Mouse (Mus musculus) liver, embryonic 16.5 days (tissue): ENCODE results near the gene Scp2. TPM values are rescaled to one million over a fixed set of nuclear protein-coding genes. Genes with fewer than 3 reads are reported as not detected.

Experiments used
- ATAC-seq: fragments of 200-750 bp; cut with Nextera tagmentation; 2 replicates; pipeline ENCODE4 v1.8.0; 2017; ENCODE audit warnings: low read depth, mild to moderate bottlenecking, moderate number of reproducible peaks, moderate library complexity
- H3K27ac ChIP-seq: fragments of 300-500 bp; sonication (generic); 2 replicates; pipeline ENCODE4 v1.5.1; 2014; ENCODE audit warnings: mild to moderate bottlenecking, low read length
- H3K27me3 ChIP-seq: fragments of 300-500 bp; sonication (generic); 2 replicates; pipeline ENCODE4 v1.6.1; 2014; ENCODE audit warnings: low read depth, low read length, mixed read lengths; ENCODE audit not compliant: control insufficient read depth, insufficient read depth
- H3K36me3 ChIP-seq: fragments of 300-500 bp; sonication (generic); 2 replicates; pipeline ENCODE4 v1.6.1; 2014; ENCODE audit warnings: mild to moderate bottlenecking; ENCODE audit not compliant: control insufficient read depth, insufficient read depth
- H3K4me1 ChIP-seq: fragments of 300-500 bp; sonication (generic); 2 replicates; pipeline ENCODE4 v1.6.1; 2014; ENCODE audit warnings: low read depth, low read length, mixed read lengths; ENCODE audit not compliant: control insufficient read depth
- H3K4me2 ChIP-seq: fragments of 300-500 bp; sonication (generic); 2 replicates; pipeline ENCODE4 v1.6.1; 2014; ENCODE audit warnings: low read depth, low read length, mixed read lengths
- H3K4me3 ChIP-seq: fragments of 300-500 bp; sonication (generic); 2 replicates; pipeline ENCODE4 v1.5.1; 2014; ENCODE audit warnings: low read depth, mild to moderate bottlenecking, low read length
- H3K9ac ChIP-seq: fragments of 300-500 bp; sonication (generic); 2 replicates; pipeline ENCODE4 v1.6.1; 2014; ENCODE audit warnings: low read depth, low read length
- H3K9me3 ChIP-seq: fragments of 300-500 bp; sonication (generic); replicated peaks from 2 replicates; pipeline ENCODE4 v1.6.1; 2016; ENCODE audit warnings: low read length; ENCODE audit not compliant: control insufficient read depth
- WGBS: fragments of 180-500 bp; shearing (Covaris S2); extraction: QIAGEN DNeasy Blood & Tissue Kit; methylation state at CpG from one replicate; pipeline ENCODE4 v1.1.7; 2014; ENCODE audit not compliant: insufficient replicate concordance; 5-methylcytosine and 5-hydroxymethylcytosine counted together
- polyA plus RNA-seq: library from polyadenylated mRNA; unstranded; fragments of >200 nt; fragmentation: Nextera tagmentation; extraction: Ambion mirVana; gene quantifications from 2 replicates; pipeline ENCODE4 v1.2.1, GENCODE M21; 2015

Scp2 gene
- polyA plus RNA-seq, 1 experiment from 2014 or later, result 427 TPM

- no peak overlapping the region for H3K4me2 ChIP-seq
- H3K9ac ChIP-seq, result no peak overlapping the region
- peaks cover 16% of the 10 kb centered on the region for H3K36me3 ChIP-seq
- no peak for ATAC-seq
- H3K27ac ChIP-seq, result no peak overlapping the region
- H3K4me3 ChIP-seq, result no peak overlapping the region
- H3K9me3 ChIP-seq, result peaks cover 2% of the 10 kb centered on the region
- H3K4me1 ChIP-seq, result peaks cover 5% of the 10 kb centered on the region
- 80% methylated on average over 4 of the region's 4 CpGs for WGBS
- H3K27me3 ChIP-seq, result no peaks in the 10 kb centered on the region
Observed at GRCm38 (mm10) chr4:108060774-108061173, 84.0 kb downstream of the Scp2 start.

- peaks cover 25% of the 10 kb centered on the region for H3K36me3 ChIP-seq
- 84% methylated on average over 19 of the region's 19 CpGs for WGBS
- H3K4me2 ChIP-seq, result no peak overlapping the region
- no peak for ATAC-seq
- H3K4me3 ChIP-seq, result no peak overlapping the region
- no peaks in the 10 kb centered on the region for H3K4me1 ChIP-seq
- no peaks in the 10 kb centered on the region for H3K27me3 ChIP-seq
- no peak overlapping the region for H3K27ac ChIP-seq
- peaks cover 2% of the 10 kb centered on the region for H3K9me3 ChIP-seq
- no peak overlapping the region for H3K9ac ChIP-seq
Observed at GRCm38 (mm10) chr4:108059601-108060379, 85.0 kb downstream of the Scp2 start.

GRCm38 (mm10) chr4:108058166-108058565, 86.6 kb downstream of the Scp2 start:
- Histone ChIP-seq H3K27ac (no peak overlapping the region), H3K4me1 (no peaks in the 10 kb centered on the region), H3K27me3 (no peaks in the 10 kb centered on the region), H3K4me3 (no peak overlapping the region), H3K4me2 (no peak overlapping the region), H3K9ac (no peak overlapping the region), H3K9me3 (peaks cover 2% of the 10 kb centered on the region), H3K36me3 (peaks cover 33% of the 10 kb centered on the region)
- WGBS, result 66% methylated on average over 10 of the region's 10 CpGs
- no peak for ATAC-seq

GRCm38 (mm10) chr4:108057247-108057646, 87.6 kb downstream of the Scp2 start:
- no peak overlapping the region for H3K9ac ChIP-seq
- no peaks in the 10 kb centered on the region; the same call in 1 of the 2 replicates for H3K9me3 ChIP-seq
- H3K27me3 ChIP-seq, result no peaks in the 10 kb centered on the region
- no peak overlapping the region for H3K4me3 ChIP-seq
- H3K4me1 ChIP-seq, result peaks cover 3% of the 10 kb centered on the region; the same call in 1 of the 2 replicates
- no peak overlapping the region for H3K27ac ChIP-seq
- peaks cover 30% of the 10 kb centered on the region for H3K36me3 ChIP-seq
- H3K4me2 ChIP-seq, result no peak overlapping the region
- WGBS, result 79% methylated on average over 2 of the region's 2 CpGs
- no peak for ATAC-seq

GRCm38 (mm10) chr4:108055873-108056272, 88.9 kb downstream of the Scp2 start:
- H3K36me3 ChIP-seq, result peaks cover 27% of the 10 kb centered on the region
- no peaks in the 10 kb centered on the region for H3K9me3 ChIP-seq
- 88% methylated on average over 10 of the region's 10 CpGs for WGBS
- H3K27me3 ChIP-seq, result no peaks in the 10 kb centered on the region
- no peak overlapping the region for H3K27ac ChIP-seq
- no peak overlapping the region for H3K9ac ChIP-seq
- no peak overlapping the region for H3K4me3 ChIP-seq
- peaks cover 3% of the 10 kb centered on the region; the same call in 1 of the 2 replicates for H3K4me1 ChIP-seq
- no peak overlapping the region for H3K4me2 ChIP-seq
- no peak for ATAC-seq

GRCm38 (mm10) chr4:108052673-108053072, 92.1 kb downstream of the Scp2 start:
- H3K4me3 ChIP-seq, result no peak overlapping the region
- WGBS, result 73% methylated on average over 8 of the region's 8 CpGs

GRCm38 (mm10) chr4:108051687-108052274, 93.0 kb downstream of the Scp2 start:
- no peak overlapping the region for H3K9ac ChIP-seq
- H3K4me2 ChIP-seq, result no peak overlapping the region
- no peak overlapping the region for H3K4me3 ChIP-seq
- ATAC-seq, result no peak
- no peaks in the 10 kb centered on the region for H3K27me3 ChIP-seq
- WGBS, result 80% methylated on average over 10 of the region's 10 CpGs
- no peak overlapping the region for H3K27ac ChIP-seq
- H3K36me3 ChIP-seq, result peaks cover 34% of the 10 kb centered on the region
- peaks cover 3% of the 10 kb centered on the region; the same call in 1 of the 2 replicates for H3K4me1 ChIP-seq
- no peaks in the 10 kb centered on the region for H3K9me3 ChIP-seq

More at GRCm38 (mm10) chr4:108052673-108053072, 92.1 kb downstream of the Scp2 start:
- Histone ChIP-seq H3K9ac (no peak overlapping the region), H3K27me3 (no peaks in the 10 kb centered on the region), H3K36me3 (peaks cover 28% of the 10 kb centered on the region), H3K4me2 (no peak overlapping the region), H3K27ac (no peak overlapping the region), H3K4me1 (peaks cover 3% of the 10 kb centered on the region; the same call in 1 of the 2 replicates), H3K9me3 (no peaks in the 10 kb centered on the region)
- no peak for ATAC-seq

- H3K27me3 ChIP-seq, result no peaks in the 10 kb centered on the region
- H3K36me3 ChIP-seq, result peaks cover 24% of the 10 kb centered on the region
- no peak overlapping the region for H3K9ac ChIP-seq
- WGBS, result 78% methylated on average over 8 of the region's 8 CpGs
- no peak overlapping the region for H3K27ac ChIP-seq
- H3K9me3 ChIP-seq, result no peaks in the 10 kb centered on the region
- no peak for ATAC-seq
- no peaks in the 10 kb centered on the region for H3K4me1 ChIP-seq
- no peak overlapping the region for H3K4me2 ChIP-seq
- H3K4me3 ChIP-seq, result no peak overlapping the region
Observed at GRCm38 (mm10) chr4:108046136-108046535, 98.7 kb downstream of the Scp2 start.
